Mouse (Mus musculus): ENCODE results near the gene Slc1a2. TPM values are rescaled to one million over a fixed set of nuclear protein-coding genes. Genes with fewer than 3 reads are reported as not detected.

The Slc1a2 gene
- total and polyA plus RNA-seq, 3 experiments: 1.3 to 1.6 (median 1.3) TPM

DNA sequence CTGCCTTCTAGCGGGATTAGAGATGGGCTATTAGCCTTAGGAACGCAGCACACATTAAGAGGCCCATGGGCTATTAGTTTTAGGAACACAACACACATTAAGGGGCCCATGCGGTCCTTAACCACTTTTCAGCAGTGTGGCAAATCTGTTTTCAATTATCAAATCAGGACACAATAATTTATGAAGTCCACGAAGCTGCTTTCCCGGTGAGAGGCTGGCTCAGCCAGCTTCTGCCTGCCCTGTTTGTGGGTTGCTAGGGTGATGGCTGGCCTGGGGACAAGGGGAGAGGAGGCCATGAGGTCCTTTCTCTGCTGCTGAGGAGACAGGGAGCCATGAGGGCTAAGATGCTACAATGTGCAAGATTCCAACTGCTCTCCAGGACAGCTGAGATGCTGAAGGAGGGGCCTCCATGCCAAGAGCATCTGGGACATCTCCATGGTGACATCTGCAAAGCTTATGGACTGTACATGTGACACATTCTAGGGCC is 161.8 kb downstream of the Slc1a2 start:
- H3K4me3 ChIP-seq (replicated peaks in 1 of 3; ENCODE audit: low read depth in 2 of 3, low read length in 2 of 3, poor library complexity in 1 of 3): no peak overlapping the region
- no peak overlapping the region for H3K4me2 ChIP-seq (ENCODE audit: insufficient read depth, low read depth, poor library complexity, severe bottlenecking)
- H3K36me3 ChIP-seq (replicated peaks in 1 of 2; ENCODE audit: control insufficient read depth in 1 of 2, insufficient read depth in 1 of 2, low read length in 1 of 2): peaks cover 80 to 99% of the 10 kb centered on the region in 2 experiments
- DNase-seq (ENCODE audit: extremely low read depth): no peak
- TF ChIP-seq TCF12 (IDR thresholded peaks at IDR 0.05; ENCODE audit: low read depth, low read length): no peak
- no peak for TF ChIP-seq JUN (IDR thresholded peaks at IDR 0.05; ENCODE audit: insufficient read depth, low read depth, low read length)
- TF ChIP-seq MAFK (IDR thresholded peaks at IDR 0.05; ENCODE audit: insufficient replicate concordance, low read length): no peak
- no peak for TF ChIP-seq PAX5 (IDR thresholded peaks at IDR 0.05; ENCODE audit: low read length)
- no peak for TF ChIP-seq TBP (conservative IDR thresholded peaks at IDR 0.05; ENCODE audit: low read depth, low read length)
- no peaks in the 10 kb centered on the region for H3K9me3 ChIP-seq (replicated peaks; ENCODE audit: low read length)
- H3K9ac ChIP-seq (ENCODE audit: insufficient read depth, low read depth): no peak overlapping the region
- peaks cover 2 to 22% of the 10 kb centered on the region in 2 experiments; a peak in 2 of 4 replicates for H3K4me1 ChIP-seq (ENCODE audit: control insufficient read depth in 1 of 2, insufficient read depth in 2 of 2)
- in situ Hi-C loops (cut with MboI; ENCODE audit: low pct_ligation_motif_present, low pct_unique_long_range_greater_than_20kb, low sequenced_read_pairs): no loop called here
- H3K79me2 ChIP-seq (replicated peaks; ENCODE audit: control insufficient read depth, extremely low read depth, insufficient read depth, poor library complexity, severe bottlenecking): no peaks in the 10 kb centered on the region
- H3K27me3 ChIP-seq (replicated peaks): no peaks in the 10 kb centered on the region
- H3K27ac ChIP-seq (ENCODE audit: insufficient read depth, low read depth): no peak overlapping the region
- dilution Hi-C loops (cut with MboI; ENCODE audit: extremely low pct_ligation_motif_present, extremely low pct_unique_long_range_greater_than_20kb, low sequenced_read_pairs): no loop called here

DNA sequence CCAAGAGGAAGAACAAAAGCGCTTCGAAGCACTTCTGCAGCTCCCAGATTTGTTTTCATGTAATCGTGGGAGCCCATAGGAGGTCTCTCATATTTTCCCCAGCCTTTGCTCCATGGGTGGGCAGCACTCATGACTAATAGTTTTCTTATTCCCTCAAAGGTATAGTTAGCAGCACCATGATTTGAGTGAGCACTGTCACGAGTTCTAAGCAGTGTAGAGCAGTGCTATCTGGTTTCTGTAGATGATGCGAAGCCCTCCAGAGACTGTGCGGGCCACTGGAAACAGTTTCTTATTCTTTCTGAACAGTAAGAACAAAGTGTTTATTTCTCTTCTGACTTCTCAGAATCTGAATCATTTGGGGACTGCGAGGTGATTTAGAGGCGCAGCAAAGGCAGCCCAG is 162.3 kb downstream of the Slc1a2 start:
- no peak overlapping the region for H3K4me2 ChIP-seq (ENCODE audit: insufficient read depth, low read depth, poor library complexity, severe bottlenecking)
- H3K4me3 ChIP-seq (replicated peaks in 1 of 3; ENCODE audit: low read depth in 2 of 3, low read length in 2 of 3, poor library complexity in 1 of 3): no peak overlapping the region
- TF ChIP-seq POLR2A (IDR thresholded peaks at IDR 0.05; ENCODE audit: low read depth, low read length): peak; percentile 13; the same call in 1 of the 2 replicates
- no peak for TF ChIP-seq NRF1 (IDR thresholded peaks at IDR 0.05; ENCODE audit: low read depth, low read length)
- TF ChIP-seq JUND (conservative IDR thresholded peaks at IDR 0.05; ENCODE audit: low read depth, low read length): no peak
- H3K9me3 ChIP-seq (replicated peaks; ENCODE audit: low read length): no peaks in the 10 kb centered on the region
- no peaks in the 10 kb centered on the region for H3K79me2 ChIP-seq (replicated peaks; ENCODE audit: control insufficient read depth, extremely low read depth, insufficient read depth, poor library complexity, severe bottlenecking)
- in situ Hi-C loops (cut with MboI; ENCODE audit: low pct_ligation_motif_present, low pct_unique_long_range_greater_than_20kb, low sequenced_read_pairs): no loop called here
- no peak for DNase-seq (ENCODE audit: extremely low read depth)
- H3K9ac ChIP-seq (ENCODE audit: insufficient read depth, low read depth): no peak overlapping the region
- H3K36me3 ChIP-seq (replicated peaks in 1 of 2; ENCODE audit: control insufficient read depth in 1 of 2, insufficient read depth in 1 of 2, low read length in 1 of 2): peaks cover 79 to 99% of the 10 kb centered on the region in 2 experiments
- no peak overlapping the region for H3K27ac ChIP-seq (ENCODE audit: insufficient read depth, low read depth)
- no peaks in the 10 kb centered on the region for H3K27me3 ChIP-seq (replicated peaks)
- peaks cover 2 to 17% of the 10 kb centered on the region in 2 experiments; a peak in 2 of 4 replicates for H3K4me1 ChIP-seq (ENCODE audit: control insufficient read depth in 1 of 2, insufficient read depth in 2 of 2)
- dilution Hi-C loops (cut with MboI; ENCODE audit: extremely low pct_ligation_motif_present, extremely low pct_unique_long_range_greater_than_20kb, low sequenced_read_pairs): no loop called here

DNA sequence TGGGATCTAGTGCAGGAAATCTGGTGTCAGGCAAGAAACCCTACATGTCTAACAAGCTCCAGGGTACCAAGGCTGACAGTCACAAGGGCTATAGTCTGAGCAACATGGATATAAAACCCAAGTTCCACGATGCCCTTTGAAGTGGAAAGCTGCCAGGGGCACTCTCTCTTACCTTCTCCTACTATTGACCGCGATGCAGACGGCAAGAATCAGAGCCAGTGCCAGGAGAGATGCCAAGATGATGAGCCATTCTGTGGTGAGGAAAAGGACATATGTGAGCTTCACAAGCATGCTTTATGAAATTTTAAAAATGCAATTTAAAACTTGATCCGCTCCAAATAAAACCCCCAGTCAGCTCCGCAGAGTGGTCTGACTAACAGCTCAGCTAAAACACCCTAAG is 163.6 kb downstream of the Slc1a2 start:
- in situ Hi-C loops (cut with MboI; ENCODE audit: low pct_ligation_motif_present, low pct_unique_long_range_greater_than_20kb, low sequenced_read_pairs): no loop called here
- Histone ChIP-seq H3K79me2 (replicated peaks; ENCODE audit: control insufficient read depth, extremely low read depth, insufficient read depth, poor library complexity, severe bottlenecking) (no peaks in the 10 kb centered on the region), H3K4me3 (replicated peaks in 1 of 3; ENCODE audit: low read depth in 2 of 3, low read length in 2 of 3, poor library complexity in 1 of 3) (no peak overlapping the region), H3K27me3 (replicated peaks) (no peaks in the 10 kb centered on the region), H3K9ac (ENCODE audit: insufficient read depth, low read depth) (no peak overlapping the region), H3K4me2 (ENCODE audit: insufficient read depth, low read depth, poor library complexity, severe bottlenecking) (no peak overlapping the region), H3K27ac (ENCODE audit: insufficient read depth, low read depth) (no peak overlapping the region), H3K9me3 (replicated peaks; ENCODE audit: low read length) (no peaks in the 10 kb centered on the region), H3K36me3 (replicated peaks in 1 of 2; ENCODE audit: control insufficient read depth in 1 of 2, insufficient read depth in 1 of 2, low read length in 1 of 2) (peaks cover 78 to 100% of the 10 kb centered on the region in 2 experiments), H3K4me1 (ENCODE audit: control insufficient read depth in 1 of 2, insufficient read depth in 2 of 2) (peaks cover 0 to 6% of the 10 kb centered on the region in 2 experiments; a peak in 1 of 4 replicates)
- no peak for TF ChIP-seq CHD2 (IDR thresholded peaks at IDR 0.05; ENCODE audit: low read length)
- no peak for TF ChIP-seq ZC3H11A (IDR thresholded peaks at IDR 0.05; ENCODE audit: low read depth, low read length)
- TF ChIP-seq ELF1 (IDR thresholded peaks at IDR 0.05; ENCODE audit: low read depth, low read length): no peak
- no peak for TF ChIP-seq CTCF (conservative IDR thresholded peaks at IDR 0.05 in 1 of 2, IDR thresholded peaks at IDR 0.05 in 1 of 2; ENCODE audit: low read depth in 2 of 2, low read length in 2 of 2)
- no peak for TF ChIP-seq ZKSCAN1 (IDR thresholded peaks at IDR 0.05; ENCODE audit: borderline replicate concordance, low read depth, low read length)
- TF ChIP-seq GABPA (IDR thresholded peaks at IDR 0.05; ENCODE audit: insufficient replicate concordance, low read depth, low read length): no peak
- TF ChIP-seq MAX (IDR thresholded peaks at IDR 0.05; ENCODE audit: low read length): no peak
- no peak for TF ChIP-seq E2F4 (IDR thresholded peaks at IDR 0.05; ENCODE audit: insufficient replicate concordance, low read depth, low read length)
- TF ChIP-seq RCOR1 (conservative IDR thresholded peaks at IDR 0.05; ENCODE audit: low read depth, low read length): no peak
- dilution Hi-C loops (cut with MboI; ENCODE audit: extremely low pct_ligation_motif_present, extremely low pct_unique_long_range_greater_than_20kb, low sequenced_read_pairs): no loop called here
- no peak for DNase-seq (ENCODE audit: extremely low read depth)
